Mouse (Mus musculus) induced T-regulatory cell, adult 2 months (primary cell): ENCODE data around the gene Gm17324.
A peak's percentile ranks its signal among the peaks of the same experiment; 100 is the strongest.
"Not testable (repeated sequence)": the region's sequence is repeated elsewhere in the genome, so short reads cannot be mapped to it uniquely, and the experiment has no call there.

Experiments used
- DNase-seq: peaks from one replicate; pipeline ENCODE4 v3.0.0-alpha.2; 2012; ENCODE audit warnings: low read depth

Gene Gm17324

GRCm38 (mm10) chr9:78447973-78448873 is at the start of gene Gm17324, which contains the start of gene Mto1:
TSS of gene Gm17324 (minus strand) at chr9:78448786.
TSS of gene Mto1 (plus strand) at chr9:78448208.
- peak; percentile 98 for DNase-seq

- no peak for DNase-seq
Measured at GRCm38 (mm10) chr9:78493171-78493570, 44.6 kb upstream of the Gm17324 start.

GRCm38 (mm10) chr9:78492254-78492653 is 43.7 kb upstream of the Gm17324 start:
- no peak for DNase-seq

GRCm38 (mm10) chr9:78491169-78491568 is 42.6 kb upstream of the Gm17324 start:
- peak; percentile 22 for DNase-seq

- DNase-seq, result peak; percentile 83
Measured at GRCm38 (mm10) chr9:78488890-78489420, 40.4 kb upstream of the Gm17324 start, which contains the start of gene Eef1a1. TSS of gene Eef1a1 (minus strand) at chr9:78489151.

- DNase-seq, result not testable (repeated sequence)
Measured at GRCm38 (mm10) chr9:78488021-78488420, 39.4 kb upstream of the Gm17324 start.

- DNase-seq, result no peak
Measured at GRCm38 (mm10) chr9:78484660-78485059, 36.1 kb upstream of the Gm17324 start.

GRCm38 (mm10) chr9:78482386-78482785 is 33.8 kb upstream of the Gm17324 start:
- DNase-seq, result no peak

GRCm38 (mm10) chr9:78481423-78482331 is 33.1 kb upstream of the Gm17324 start:
- DNase-seq, result peak; percentile 97

GRCm38 (mm10) chr9:78480706-78481358 is 32.2 kb upstream of the Gm17324 start:
- DNase-seq, result peak; percentile 92

GRCm38 (mm10) chr9:78480227-78480626 is 31.6 kb upstream of the Gm17324 start:
- DNase-seq, result peak; percentile 51

GRCm38 (mm10) chr9:78479308-78479707 is 30.7 kb upstream of the Gm17324 start:
- peak; percentile 37 for DNase-seq

- peak; percentile 43 for DNase-seq
Measured at GRCm38 (mm10) chr9:78478009-78478605, 29.5 kb upstream of the Gm17324 start.

GRCm38 (mm10) chr9:78477021-78477551 is 28.5 kb upstream of the Gm17324 start:
- DNase-seq, result peak; percentile 79

GRCm38 (mm10) chr9:78476531-78477020 is 28.0 kb upstream of the Gm17324 start:
- DNase-seq, result peak; percentile 39

- peak; percentile 43 for DNase-seq
Measured at GRCm38 (mm10) chr9:78475873-78476272, 27.3 kb upstream of the Gm17324 start.

- DNase-seq, result peak; percentile 36
Measured at GRCm38 (mm10) chr9:78475383-78475780, 26.8 kb upstream of the Gm17324 start.

GRCm38 (mm10) chr9:78474771-78475382 is 26.3 kb upstream of the Gm17324 start:
- peak; percentile 33 for DNase-seq

- no peak for DNase-seq
Measured at GRCm38 (mm10) chr9:78474270-78474669, 25.7 kb upstream of the Gm17324 start.

GRCm38 (mm10) chr9:78473588-78473987 is 25.0 kb upstream of the Gm17324 start:
- DNase-seq, result no peak
